Mouse (Mus musculus): ENCODE results near the gene Atat1. TPM values are rescaled to one million over a fixed set of nuclear protein-coding genes. Genes with fewer than 3 reads are reported as not detected.
A peak's percentile ranks its signal among the peaks of the same experiment; 100 is the strongest.

Gene Atat1
- polyA plus RNA-seq, 1 experiment from 2014 or later = 53.8 TPM

DNA sequence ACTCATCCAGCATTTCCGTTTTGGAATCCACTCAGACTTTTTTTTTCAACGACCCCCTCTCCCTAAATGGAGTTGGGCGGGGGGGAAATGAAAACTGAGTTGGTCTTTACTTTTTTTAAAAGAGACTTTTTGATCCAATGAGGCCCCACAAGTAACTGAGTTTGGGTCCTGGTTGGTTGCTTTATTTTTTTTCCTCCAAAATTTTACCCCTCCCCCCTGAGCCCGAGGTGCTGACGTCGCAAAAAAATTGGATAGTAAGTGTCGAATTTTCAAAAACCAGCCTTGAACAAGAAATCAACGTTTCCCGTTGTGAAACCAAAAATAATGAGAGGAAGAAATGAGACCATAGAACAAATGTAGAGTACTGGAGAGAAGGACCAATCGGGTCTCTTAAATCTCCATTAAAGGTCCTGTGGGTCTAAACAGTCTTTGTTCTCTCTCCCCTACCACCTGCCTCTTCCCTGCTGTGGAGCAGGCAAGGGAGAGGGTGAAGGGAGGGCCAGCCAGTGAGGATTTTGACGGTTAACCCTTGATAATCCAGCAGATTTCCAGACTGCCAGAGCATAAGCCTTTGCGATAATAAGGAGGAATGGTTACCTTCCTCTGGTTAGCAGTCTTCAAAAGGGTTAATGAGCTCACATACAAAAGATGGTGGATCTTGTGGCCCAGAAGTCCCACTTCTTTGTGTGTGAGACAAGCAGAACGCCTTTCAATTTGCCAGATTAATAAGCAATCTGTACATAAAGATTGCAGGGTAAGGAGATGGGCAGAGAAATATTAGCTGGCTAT lies 7.8 kb upstream of the Atat1 start:
- H3K9me3 ChIP-seq = no peaks in the 10 kb centered on the region
- under 1% methylated on average over 13 of the region's 13 CpGs for WGBS
- H3K4me1 ChIP-seq = peaks cover 44% of the 10 kb centered on the region
- no peak for ATAC-seq (ENCODE audit: extremely low read depth, insufficient number of reproducible peaks, low FRiP score, low TSS enrichment)
- H3K36me3 ChIP-seq = peaks cover 42% of the 10 kb centered on the region
- no peaks in the 10 kb centered on the region for H3K27me3 ChIP-seq (replicated peaks)
- peak overlapping the region; percentile 86 for H3K4me3 ChIP-seq
- peak overlapping the region; percentile 98 for H3K4me2 ChIP-seq
- peak overlapping the region; percentile 96 for H3K9ac ChIP-seq
- H3K27ac ChIP-seq (replicated peaks) = peak overlapping the region; percentile 96

DNA sequence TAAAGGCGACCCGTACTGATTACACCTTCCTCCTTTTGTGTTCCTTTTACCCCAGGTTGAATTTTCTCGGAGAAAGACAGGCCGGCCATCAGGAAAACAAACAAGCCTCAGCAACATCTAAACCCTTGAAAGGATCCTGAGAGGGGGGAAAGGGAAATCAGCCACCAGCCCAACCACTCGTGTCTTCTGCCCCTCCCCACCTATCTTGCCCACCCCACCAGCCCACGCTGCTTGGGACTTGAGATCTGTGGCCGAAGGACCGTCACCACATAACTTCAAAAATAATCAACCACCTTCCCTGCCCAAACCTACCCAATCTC lies 7.2 kb upstream of the Atat1 start:
- peak overlapping the region; percentile 96 for H3K27ac ChIP-seq (replicated peaks)
- H3K4me1 ChIP-seq = peaks cover 39% of the 10 kb centered on the region
- H3K9me3 ChIP-seq = no peaks in the 10 kb centered on the region
- H3K9ac ChIP-seq = peak overlapping the region; percentile 96
- peaks cover 47% of the 10 kb centered on the region for H3K36me3 ChIP-seq
- H3K4me2 ChIP-seq = peak overlapping the region; percentile 98
- ATAC-seq (ENCODE audit: extremely low read depth, insufficient number of reproducible peaks, low FRiP score, low TSS enrichment) = no peak
- H3K4me3 ChIP-seq = peak overlapping the region; percentile 86
- 0% methylated on average over 8 of the region's 8 CpGs for WGBS
- no peaks in the 10 kb centered on the region for H3K27me3 ChIP-seq (replicated peaks)

DNA sequence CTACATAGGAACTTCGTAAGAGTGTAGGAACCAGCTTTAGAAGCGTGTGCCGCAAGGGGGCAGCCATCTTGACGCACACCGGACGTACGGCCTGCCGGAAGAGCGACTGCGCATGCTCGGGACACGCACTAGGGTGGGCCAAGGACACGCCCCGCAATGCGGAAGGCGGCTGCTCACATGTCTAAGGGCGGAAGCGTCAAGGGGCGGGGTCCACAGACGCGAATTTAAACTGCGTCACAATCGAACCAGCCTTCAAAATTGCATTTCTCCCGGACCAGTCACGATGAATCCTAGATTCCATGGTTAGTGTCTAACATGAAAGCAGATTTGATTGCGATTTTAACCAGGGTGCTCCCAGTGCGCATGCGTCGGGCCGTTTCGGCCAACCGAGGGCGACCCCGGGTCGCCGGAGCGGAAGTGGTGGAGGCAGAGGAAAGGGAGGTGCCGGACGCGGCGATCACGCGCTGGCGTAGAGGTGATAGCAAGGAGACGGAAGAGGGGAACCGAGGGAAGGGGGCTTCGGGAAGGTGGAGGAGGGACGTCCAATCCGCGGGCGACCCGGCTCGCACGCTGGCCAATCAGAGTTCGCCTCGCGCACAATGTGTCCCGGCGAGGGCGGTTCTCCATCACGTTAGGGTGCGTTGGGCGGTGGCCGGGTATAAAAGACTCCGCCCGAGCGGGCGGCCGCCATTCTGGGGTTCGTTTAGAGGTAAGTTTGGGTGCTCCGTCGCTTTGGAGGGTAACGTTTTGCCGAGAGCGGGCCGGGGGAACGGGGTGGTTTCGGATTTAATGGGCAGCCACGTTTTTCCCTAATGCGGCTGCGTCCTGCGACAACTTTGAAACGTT lies 6.6 kb upstream of the Atat1 start, which contains the start of the genes Mrps18b and Ppp1r10:
Gene Mrps18b (minus strand): TSS at position 93 of the 846 bp plus-strand sequence.
Gene Ppp1r10 (plus strand): TSS at position 138 of the 846 bp plus-strand sequence.
- H3K36me3 ChIP-seq = peaks cover 52% of the 10 kb centered on the region
- H3K9me3 ChIP-seq = no peaks in the 10 kb centered on the region
- H3K9ac ChIP-seq = peak within 1 kb of the TSS; percentile 96
- WGBS = under 1% methylated on average over 83 of the region's 83 CpGs
- H3K4me3 ChIP-seq = peak within 1 kb of the TSS; percentile 86
- peaks cover 33% of the 10 kb centered on the region for H3K4me1 ChIP-seq
- peak within 1 kb of the TSS; percentile 96 for H3K27ac ChIP-seq (replicated peaks)
- peak; percentile 87 for ATAC-seq (ENCODE audit: extremely low read depth, insufficient number of reproducible peaks, low FRiP score, low TSS enrichment)
- H3K4me2 ChIP-seq = peak within 1 kb of the TSS; percentile 98
- H3K27me3 ChIP-seq (replicated peaks) = no peaks in the 10 kb centered on the region

DNA sequence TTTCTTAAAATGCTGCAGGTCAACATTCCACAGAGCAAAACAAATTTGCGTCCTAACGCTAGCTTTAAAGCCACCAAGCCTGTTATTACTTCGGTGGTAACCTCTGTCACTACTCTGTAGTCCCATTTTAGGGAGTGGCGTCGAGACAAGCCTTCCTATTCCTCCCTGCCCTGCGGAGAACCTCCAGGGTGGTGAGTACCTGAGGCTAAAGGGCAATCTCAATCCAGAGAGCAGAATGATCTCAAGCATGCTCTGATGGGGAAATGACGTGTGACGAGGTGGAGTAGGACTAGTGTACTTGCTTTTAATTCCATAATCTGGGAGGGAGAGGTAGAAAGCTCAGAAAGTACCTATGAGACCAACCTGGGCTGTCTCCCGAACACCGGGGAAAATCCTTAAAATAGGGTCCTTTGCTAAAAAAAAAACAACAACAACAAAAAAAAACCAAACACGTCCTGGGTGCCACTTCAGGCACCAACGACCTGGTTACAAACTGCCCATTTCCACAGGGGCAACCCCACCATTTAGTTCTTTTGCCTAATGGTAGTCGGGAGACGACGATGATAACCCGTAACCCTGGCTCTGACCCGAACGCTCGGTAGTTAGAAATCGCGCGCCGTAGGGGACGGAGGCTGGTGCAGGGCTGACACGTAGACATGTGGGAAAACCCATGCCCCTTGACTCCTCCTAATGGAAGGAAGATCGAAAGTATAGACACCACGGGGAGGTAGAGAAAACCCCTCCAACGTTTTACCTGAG lies 5.8 kb upstream of the Atat1 start:
- no peak for ATAC-seq (ENCODE audit: extremely low read depth, insufficient number of reproducible peaks, low FRiP score, low TSS enrichment)
- H3K9ac ChIP-seq = peak overlapping the region; percentile 89

DNA sequence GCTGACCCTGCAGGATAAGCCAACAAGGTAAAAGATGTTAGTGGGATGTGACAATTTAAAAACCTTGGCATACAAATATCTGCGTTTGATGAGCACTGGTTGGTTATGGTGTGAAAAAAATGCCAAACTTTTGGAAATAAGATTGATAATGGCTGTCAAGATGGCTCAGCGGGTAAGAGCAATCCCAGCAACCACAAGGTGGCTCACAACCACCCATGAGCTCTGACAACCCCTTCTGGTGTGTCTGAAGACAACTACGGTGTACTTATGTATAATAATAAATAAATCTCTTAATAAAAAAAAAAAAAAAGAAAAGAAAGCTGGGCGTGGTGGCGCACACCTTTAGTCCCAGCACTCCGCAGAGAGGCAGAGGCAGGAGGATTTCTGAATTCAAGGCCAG lies 5.1 kb upstream of the Atat1 start:
- peak overlapping the region; percentile 89 for H3K9ac ChIP-seq
- peak overlapping the region; percentile 90 for H3K4me2 ChIP-seq
- H3K36me3 ChIP-seq = peaks cover 56% of the 10 kb centered on the region
- peak overlapping the region; percentile 86 for H3K4me3 ChIP-seq
- H3K9me3 ChIP-seq = no peaks in the 10 kb centered on the region
- peaks cover 21% of the 10 kb centered on the region for H3K4me1 ChIP-seq
- WGBS = 68% methylated on average over 6 of the region's 6 CpGs
- no peak overlapping the region for H3K27ac ChIP-seq (replicated peaks)
- ATAC-seq (ENCODE audit: extremely low read depth, insufficient number of reproducible peaks, low FRiP score, low TSS enrichment) = no peak
- no peaks in the 10 kb centered on the region for H3K27me3 ChIP-seq (replicated peaks)

More for the DNA sequence above, 5.8 kb upstream of the Atat1 start:
- peaks cover 60% of the 10 kb centered on the region for H3K36me3 ChIP-seq
- H3K27me3 ChIP-seq (replicated peaks) = no peaks in the 10 kb centered on the region
- H3K27ac ChIP-seq (replicated peaks) = peak overlapping the region; percentile 96
- no peaks in the 10 kb centered on the region for H3K9me3 ChIP-seq
- H3K4me3 ChIP-seq = peak overlapping the region; percentile 86
- peak overlapping the region; percentile 90 for H3K4me2 ChIP-seq
- WGBS = 1% methylated on average over 28 of the region's 28 CpGs
- peaks cover 26% of the 10 kb centered on the region for H3K4me1 ChIP-seq

DNA sequence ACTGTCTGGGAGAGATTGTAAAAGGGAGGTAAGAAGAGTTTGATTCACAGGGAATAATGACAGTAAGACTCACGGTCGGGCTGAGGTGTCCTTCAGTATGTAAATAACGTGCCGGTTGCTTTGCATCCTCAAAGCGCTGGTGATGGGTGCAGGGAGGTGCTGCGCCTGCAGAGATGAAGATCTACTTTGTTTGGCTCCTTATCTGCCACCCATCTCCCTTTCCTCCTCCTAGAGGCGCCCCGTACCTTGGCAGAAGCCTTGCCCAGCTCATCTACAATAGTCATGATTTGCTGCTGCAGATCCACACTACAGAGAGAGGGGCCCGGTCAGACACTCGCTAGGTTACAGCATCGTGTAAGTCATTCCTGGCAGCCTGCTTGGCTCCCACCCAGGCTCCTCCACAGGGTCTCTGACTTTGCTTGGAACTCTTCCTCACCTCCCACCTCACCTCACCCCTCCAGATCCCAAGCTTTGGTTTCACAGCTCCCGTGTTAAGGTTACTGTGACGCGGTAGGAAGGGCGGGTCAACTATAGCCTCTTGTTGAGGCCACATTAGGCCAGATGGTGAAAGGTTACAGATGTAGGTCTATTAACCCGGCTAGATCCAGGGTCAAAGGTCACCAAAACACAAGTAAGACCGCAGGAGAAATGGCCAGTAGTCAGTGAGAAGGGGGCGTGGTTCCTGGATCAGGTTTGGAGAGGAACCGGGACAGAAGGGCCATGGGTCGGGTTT lies 523 bp downstream of the Atat1 start:
- Histone ChIP-seq H3K4me3 (peak overlapping the region; percentile 71), H3K36me3 (peaks cover 83% of the 10 kb centered on the region), H3K4me1 (peaks cover 23% of the 10 kb centered on the region), H3K27ac (replicated peaks) (peak overlapping the region; percentile 64), H3K9me3 (no peaks in the 10 kb centered on the region), H3K4me2 (peak overlapping the region; percentile 85), H3K9ac (peak overlapping the region; percentile 84), H3K27me3 (replicated peaks) (no peaks in the 10 kb centered on the region)
- ATAC-seq (ENCODE audit: extremely low read depth, insufficient number of reproducible peaks, low FRiP score, low TSS enrichment) = peak; percentile 20; the same call in 1 of the 2 replicates
- 20% methylated on average over 20 of the region's 20 CpGs for WGBS

DNA sequence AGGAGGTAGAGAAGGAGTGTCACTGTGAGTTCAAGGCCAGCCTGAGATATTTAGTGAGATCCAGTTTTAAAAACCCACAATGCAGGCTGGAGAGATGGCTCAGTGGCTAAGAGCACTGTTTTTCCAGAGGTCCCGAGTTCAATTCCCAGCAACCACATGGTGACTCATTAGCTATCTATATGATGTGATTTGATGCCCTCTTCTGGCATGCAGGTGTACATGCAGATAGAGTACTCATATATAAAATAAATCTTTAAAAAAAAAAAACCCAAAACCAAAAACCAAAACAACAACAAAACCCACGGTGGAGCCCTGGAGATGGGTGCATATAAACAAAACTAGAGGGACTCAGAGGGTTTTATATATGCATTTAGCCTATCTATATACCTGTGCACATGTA lies 2.3 kb downstream of the Atat1 start:
- Histone ChIP-seq H3K27me3 (replicated peaks) (no peaks in the 10 kb centered on the region), H3K4me2 (no peak overlapping the region), H3K27ac (replicated peaks) (no peak overlapping the region), H3K4me1 (peaks cover 37% of the 10 kb centered on the region), H3K4me3 (no peak overlapping the region), H3K36me3 (peaks cover 83% of the 10 kb centered on the region), H3K9ac (no peak overlapping the region), H3K9me3 (no peaks in the 10 kb centered on the region)
- no peak for ATAC-seq (ENCODE audit: extremely low read depth, insufficient number of reproducible peaks, low FRiP score, low TSS enrichment)
- 88% methylated on average over 2 of the region's 2 CpGs for WGBS

DNA sequence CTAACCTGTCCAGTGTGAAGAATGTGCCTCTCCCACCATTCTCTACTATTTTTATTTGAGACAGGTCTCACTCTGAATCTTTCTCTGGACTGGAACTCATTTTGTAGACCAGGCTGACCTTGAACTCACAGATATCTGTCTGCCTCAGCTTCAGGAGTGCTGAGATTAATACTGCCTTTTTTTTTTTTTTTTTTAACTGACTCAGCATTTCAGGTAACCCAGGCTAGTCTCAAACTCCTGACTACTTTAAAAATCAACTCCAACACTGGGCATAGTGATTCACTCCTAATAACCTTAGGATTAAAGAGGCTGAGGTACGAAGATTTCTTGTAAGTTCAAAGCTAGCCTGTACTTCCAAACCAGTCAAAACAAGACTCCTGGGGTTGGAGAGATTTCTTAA lies 4.3 kb downstream of the Atat1 start:
- Histone ChIP-seq H3K4me3 (no peak overlapping the region), H3K9me3 (no peaks in the 10 kb centered on the region), H3K27me3 (replicated peaks) (no peaks in the 10 kb centered on the region), H3K4me1 (peaks cover 37% of the 10 kb centered on the region), H3K36me3 (peaks cover 79% of the 10 kb centered on the region), H3K27ac (replicated peaks) (no peak overlapping the region), H3K9ac (no peak overlapping the region), H3K4me2 (no peak overlapping the region)
- ATAC-seq (ENCODE audit: extremely low read depth, insufficient number of reproducible peaks, low FRiP score, low TSS enrichment) = no peak
- 92% methylated on average over 1 of the region's 1 CpGs for WGBS

DNA sequence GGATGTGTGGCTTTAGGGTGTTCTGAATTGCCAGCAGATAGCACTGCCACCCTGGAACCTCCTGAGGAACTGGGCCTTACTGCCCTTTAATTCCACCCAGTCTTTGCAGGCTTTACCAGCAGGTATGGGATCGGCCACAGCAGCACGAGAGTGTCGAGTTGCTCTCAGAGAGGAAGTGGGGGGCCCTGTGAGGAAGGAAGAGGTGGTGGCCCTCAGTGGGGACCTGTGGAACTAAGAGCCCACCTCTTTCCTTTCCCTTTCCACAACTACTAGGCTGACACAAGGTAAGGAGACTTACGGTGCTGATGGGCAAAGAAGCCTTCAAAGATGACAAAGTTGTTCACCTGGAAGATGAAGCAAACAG lies 5.9 kb downstream of the Atat1 start:
- H3K27ac ChIP-seq (replicated peaks) = peak overlapping the region; percentile 59
- no peak for ATAC-seq (ENCODE audit: extremely low read depth, insufficient number of reproducible peaks, low FRiP score, low TSS enrichment)
- H3K4me3 ChIP-seq = no peak overlapping the region
- H3K4me2 ChIP-seq = no peak overlapping the region
- H3K9me3 ChIP-seq = no peaks in the 10 kb centered on the region
- H3K36me3 ChIP-seq = peaks cover 95% of the 10 kb centered on the region
- no peaks in the 10 kb centered on the region for H3K27me3 ChIP-seq (replicated peaks)
- peak overlapping the region; percentile 33; the same call in 1 of the 2 replicates for H3K9ac ChIP-seq
- H3K4me1 ChIP-seq = peaks cover 29% of the 10 kb centered on the region
- WGBS = 74% methylated on average over 4 of the region's 4 CpGs

DNA sequence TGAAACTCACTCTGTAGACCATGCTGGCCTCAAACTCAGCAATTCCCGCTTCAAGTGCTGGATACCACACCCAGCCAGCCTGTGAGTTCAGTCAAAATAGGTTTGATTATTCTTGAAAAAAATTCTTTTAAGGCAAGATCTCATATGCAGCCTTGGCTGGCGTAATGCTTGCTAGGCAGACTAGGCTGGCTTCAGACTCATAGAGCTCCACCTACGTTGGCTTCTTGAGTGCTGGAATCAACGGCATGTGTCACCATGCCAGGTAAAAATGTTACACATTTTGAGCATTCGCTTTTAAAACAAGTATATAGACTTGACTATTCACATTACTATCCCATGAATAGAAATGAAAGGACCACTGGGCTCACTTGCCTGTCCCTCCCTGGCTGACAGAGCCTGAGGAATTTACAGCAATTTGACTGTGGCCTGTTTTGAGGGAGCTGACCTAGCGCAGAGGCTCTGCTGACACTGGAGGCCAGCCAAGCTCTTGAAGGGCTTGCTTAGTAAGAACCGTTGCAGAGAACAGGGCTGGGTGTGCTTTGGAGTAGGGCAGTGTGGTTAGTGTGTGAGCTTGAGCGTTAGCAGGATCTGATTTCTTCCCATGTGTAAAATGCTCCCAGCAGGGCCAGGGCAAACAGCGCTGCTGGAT lies 6.4 kb downstream of the Atat1 start:
- no peak overlapping the region for H3K4me3 ChIP-seq
- no peak; the same call in 1 of the 2 replicates for ATAC-seq (ENCODE audit: extremely low read depth, insufficient number of reproducible peaks, low FRiP score, low TSS enrichment)
- H3K36me3 ChIP-seq = peaks cover 92% of the 10 kb centered on the region
- peak overlapping the region; percentile 33; the same call in 1 of the 2 replicates for H3K9ac ChIP-seq
- peak overlapping the region; percentile 59 for H3K27ac ChIP-seq (replicated peaks)
- no peak overlapping the region for H3K4me2 ChIP-seq
- peaks cover 24% of the 10 kb centered on the region for H3K4me1 ChIP-seq
- H3K27me3 ChIP-seq (replicated peaks) = no peaks in the 10 kb centered on the region
- H3K9me3 ChIP-seq = no peaks in the 10 kb centered on the region
- 76% methylated on average over 9 of the region's 9 CpGs for WGBS

All from heart, embryonic 13.5 days (tissue).